Mouse (Mus musculus) cerebellum, adult 11 months (tissue): ENCODE results near the gene Popdc3.
"Not testable (repeated sequence)": the region's sequence is repeated elsewhere in the genome, so short reads cannot be mapped to it uniquely, and the experiment has no call there.

Experiments used
- DNase-seq: peaks from one replicate; pipeline ENCODE4 v3.0.0; 2022

Popdc3 gene

DNA sequence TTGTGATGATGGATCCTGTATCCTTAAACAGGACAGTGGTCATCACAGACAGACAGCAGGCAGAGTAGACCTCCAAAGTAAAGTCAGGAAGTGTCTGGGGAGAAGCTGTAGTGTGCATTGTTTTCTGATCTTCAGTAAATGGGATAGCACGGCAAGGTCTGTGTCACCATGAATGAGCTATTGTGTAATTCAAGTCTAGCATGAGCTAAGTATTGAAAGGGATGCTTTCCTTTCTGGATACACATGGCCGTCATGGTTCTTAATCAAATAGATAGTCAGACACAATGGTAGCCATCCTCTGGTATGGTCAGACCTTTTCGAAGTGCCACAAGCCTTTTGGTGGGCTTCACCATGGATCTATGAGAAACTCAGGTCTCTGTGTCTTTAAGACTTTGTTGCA lies 142.4 kb downstream of the Popdc3 start:
- no peak for DNase-seq

DNA sequence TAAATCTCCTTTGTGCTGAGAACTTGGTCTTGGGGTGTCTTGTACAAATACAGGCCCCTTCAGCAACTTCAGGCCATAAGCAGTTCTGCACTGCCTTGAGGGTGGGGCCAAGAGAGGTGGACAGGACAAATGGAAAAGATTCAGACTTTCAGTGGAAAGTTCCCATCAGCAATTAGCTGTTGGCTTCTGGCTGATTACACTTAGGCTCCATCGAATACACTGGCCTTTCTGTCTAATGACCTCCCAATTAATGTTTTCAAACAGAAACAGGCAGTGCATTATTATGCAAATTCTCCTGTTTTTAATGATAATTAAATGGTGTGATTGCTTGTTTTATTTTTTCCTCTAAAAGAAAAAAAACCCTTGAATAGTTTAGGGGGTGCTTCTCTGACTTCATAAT lies 146.3 kb downstream of the Popdc3 start:
- no peak for DNase-seq

DNA sequence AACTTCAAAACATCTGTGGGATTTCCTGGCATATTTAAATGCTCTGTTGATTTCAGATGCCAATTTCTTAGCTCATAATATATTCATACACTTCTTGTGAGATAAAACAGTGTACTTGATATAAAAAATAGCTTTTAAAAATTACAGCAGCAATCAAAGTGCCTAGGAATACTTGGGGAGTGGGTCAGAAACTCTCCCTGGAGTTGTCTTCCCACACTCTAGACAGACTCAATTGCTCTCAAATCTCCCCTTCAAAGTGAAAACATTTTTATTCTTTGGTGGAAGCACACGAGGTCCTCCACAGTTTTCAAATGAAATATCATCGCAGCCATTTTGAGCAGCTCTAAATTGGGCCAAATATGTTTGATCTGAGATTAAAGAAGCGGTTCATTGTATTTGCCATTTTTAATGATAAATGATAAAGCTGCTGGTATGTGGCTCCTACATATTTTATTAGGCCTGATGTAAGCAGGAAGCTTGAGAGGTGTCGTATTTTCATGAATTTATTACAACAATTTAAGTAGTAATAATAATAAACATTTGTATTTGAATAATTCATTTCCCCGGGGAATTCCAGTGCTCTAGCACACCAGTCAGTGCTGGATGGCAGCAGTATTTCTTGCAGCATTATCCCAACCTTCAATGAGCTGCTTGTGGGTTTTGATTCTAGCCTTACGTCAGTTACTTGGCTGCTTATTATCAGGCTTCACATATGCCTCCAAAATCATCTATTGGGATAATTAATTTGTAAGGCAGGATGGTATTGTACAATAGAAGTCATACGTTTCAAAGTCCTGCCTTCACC lies 150.5 kb downstream of the Popdc3 start:
- DNase-seq, result no peak

DNA sequence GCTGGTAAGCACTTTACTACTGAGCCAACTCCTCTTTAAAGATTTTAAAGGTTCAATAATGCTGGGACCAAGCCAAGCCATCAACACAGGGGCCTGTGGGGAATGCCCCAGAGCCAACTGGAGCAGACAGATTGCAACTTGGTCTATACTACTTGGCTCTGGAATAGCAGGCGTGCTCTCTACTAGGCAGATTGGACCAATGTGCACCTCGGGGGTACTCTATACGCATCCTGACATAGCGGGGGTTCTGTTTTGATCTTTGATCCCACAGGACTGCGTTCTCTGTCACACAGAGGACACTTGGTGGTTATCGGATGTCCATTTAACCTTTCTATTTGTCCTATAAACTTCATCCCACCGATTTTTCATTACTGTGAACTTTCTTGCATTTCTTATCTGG lies 157.0 kb downstream of the Popdc3 start:
- no peak for DNase-seq

DNA sequence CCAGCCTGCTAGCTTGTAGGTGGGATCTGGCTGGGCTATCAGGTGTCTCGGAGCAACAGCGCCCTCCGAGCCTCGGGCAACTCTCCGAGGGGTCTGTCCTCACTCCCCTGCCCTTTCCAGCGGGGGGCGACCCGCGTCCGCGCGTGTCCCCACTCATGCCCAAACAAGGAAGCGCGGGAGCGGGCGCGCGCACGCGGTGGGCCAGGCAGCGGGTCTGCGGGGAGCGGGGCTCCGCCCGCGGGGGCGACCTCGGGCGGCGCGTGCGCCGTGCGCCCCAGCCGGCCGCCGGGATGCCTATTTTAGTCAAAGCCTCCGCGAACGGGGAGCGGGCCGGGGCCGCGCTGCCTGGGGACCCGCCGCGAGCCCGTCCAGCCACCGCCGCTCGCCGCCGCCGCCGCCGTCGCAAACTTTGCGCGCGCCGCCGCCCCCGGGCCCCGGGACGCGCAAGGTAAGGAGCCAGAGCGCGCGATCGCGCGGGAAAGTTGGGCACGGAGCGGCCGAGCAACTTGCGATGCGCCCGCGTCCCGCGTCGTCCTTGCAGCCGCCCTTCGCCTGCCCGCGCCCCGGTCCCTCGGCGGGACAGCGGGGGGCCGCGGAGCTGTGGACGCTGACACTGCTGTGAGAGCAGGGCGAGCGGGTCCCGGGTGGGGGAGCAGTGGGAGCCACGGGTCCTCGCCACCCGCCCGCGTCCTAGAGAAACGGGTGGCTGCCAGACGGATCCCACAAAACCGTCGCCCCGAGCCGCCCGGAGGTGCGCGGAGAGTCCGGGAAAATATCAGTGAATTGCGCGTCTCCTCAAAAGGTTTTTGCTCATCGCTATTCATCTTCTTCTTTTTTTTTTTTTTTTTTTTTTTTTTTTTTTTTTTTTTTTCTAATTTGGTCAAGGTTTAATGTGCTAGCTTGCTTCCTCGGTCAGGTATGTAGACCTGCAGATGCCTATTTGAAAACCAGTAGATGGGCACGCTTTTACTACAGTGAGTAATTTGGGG lies 157.8 kb downstream of the Popdc3 start, which contains the start of gene Bves:
Gene Bves, plus strand, starts transcription at position 339 of the 989 bp plus-strand sequence.
- no peak for DNase-seq

DNA sequence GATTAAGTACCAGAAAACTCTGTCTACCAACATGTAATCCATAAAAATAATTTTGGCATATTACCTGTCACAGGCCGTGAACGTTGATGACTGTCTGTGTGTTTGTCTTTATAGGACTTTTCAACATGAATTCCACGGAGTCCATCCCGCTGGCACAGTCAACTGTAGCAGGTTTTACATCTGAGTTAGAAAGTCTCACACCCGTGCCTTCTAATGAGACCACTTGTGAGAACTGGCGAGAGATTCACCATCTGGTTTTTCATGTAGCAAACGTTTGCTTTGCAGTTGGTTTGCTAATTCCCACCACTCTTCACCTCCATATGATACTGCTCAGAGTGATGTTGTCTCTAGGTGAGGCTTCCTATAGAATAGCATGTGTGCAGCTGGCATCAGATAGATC lies 161.2 kb downstream of the Popdc3 start:
- no peak for DNase-seq

DNA sequence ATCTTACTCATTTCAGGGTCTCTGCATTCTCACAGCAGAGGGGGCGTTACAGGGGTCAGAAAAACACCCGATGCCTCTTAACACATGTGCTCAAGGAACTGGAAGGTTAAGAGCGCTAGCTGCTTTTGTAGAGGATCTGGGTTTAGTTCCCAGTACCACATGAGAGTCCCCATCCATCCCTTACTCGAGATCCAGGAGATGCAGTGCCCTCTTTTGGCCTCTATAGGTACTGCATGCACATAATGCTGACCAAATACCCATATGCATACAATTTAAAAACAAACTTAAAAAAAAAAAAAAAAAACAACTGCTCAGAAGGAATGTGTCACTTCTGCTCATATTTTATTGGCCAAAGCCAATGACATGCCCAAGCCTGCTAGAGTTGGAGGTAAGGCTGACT lies 166.5 kb downstream of the Popdc3 start:
- no peak for DNase-seq

DNA sequence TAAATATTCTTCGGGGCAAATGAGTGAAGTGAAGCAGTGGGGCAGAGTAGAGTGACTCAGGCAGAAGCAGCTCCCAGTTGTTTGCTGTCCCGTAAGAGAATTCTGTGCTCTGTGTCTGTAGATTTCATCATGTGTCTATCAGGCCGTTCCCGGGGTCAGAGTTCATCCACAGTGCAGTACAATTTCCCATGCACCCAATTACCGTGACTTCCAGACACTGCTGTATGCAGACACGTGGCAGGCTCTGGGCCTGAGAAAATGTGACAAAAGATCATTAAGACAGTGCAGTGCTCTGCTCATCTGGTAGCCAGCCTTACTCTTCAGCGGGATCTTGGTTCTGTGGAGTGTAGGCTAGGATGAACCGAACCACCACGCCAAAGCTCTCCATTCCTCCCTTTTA lies 167.3 kb downstream of the Popdc3 start:
- no peak for DNase-seq

DNA sequence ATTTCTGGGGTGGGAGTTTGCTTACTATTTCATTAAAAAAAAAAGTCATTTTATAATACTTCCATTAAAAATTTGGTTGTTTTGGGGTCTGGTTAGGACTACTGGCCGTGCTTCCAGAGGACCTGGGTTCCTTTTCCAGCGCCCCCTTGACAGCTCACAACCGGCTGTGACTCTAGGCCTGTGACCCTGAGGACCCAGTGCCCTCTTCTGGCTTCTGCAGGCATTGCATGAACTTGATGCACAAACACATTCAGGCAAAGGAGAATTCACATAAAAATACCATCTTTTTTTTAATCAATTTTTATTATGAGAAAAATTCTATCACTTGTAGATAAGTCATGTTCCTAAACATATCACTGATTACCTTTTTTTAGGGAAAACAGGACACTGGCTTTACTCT lies 170.2 kb downstream of the Popdc3 start:
- DNase-seq, result not testable (repeated sequence)

DNA sequence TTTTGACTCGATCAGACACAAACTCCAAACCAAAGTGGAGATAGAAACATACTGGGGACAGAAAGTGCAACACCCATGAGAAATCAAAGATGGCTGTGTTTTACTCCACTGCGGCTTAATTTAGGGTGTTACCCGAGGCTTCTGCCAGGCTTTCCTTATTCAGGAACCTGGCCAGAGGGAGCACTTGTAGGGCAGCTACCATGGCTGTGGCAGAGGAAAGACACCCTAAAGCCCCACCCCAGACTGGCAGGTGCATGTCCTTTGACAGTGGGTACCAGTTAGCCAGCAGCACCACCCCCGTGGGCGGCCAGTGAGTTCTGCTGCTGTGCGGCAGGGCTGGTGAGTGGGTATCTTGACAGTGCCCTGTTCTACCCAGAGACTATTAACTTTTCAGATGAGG lies 178.2 kb downstream of the Popdc3 start:
- DNase-seq, result no peak

DNA sequence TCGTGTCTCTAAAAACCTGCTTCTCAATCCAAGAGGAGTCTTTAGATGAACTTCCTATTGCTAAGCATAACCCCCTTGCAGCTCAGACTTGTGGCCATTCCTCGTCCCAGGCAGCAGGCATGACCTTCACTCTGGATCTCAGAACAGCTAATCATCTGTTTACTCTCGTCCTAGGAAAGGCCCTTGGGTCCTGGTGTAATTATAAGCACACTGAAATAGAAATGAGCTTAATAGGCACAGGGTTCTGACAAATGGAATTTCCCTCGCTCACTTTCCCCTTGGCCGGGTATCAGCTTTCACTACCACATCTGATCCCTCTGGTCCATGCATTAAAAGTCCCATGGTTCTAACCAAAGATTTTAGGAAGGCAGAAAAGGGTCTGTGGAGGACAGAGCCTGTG lies 185.5 kb downstream of the Popdc3 start:
- DNase-seq, result no peak

DNA sequence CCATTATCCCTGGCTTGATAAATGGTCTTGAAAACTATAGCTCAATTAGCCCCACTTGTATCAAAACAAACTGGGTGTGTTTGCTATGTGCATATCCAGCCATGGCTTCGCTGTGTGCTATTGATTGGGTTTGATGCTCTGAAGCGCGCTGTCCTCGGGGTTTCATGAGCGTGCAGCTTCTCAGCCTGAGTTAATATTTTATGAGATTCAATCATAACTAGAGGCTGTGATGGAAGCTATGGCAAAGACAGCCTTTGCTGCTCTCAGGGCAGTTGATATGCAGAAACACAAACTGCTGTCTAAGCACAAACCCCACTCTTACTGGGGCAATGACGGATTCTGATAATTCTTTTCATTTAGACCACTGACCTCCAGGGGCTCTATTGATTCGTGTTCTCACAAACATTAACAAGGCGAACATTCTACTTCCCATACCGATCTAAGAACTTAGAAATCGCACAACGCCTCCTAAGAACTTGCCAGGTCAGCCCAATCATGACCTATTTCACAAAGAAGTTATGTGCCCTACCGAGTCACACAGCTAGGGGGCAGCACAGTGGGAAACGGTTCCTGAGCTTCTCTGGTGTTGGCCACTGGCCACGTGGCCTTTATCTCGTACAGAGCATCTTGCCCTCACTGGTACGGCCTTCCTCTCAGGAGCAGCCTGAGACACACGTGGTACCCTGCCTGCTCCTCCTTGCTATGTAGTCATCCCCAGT lies 189.2 kb downstream of the Popdc3 start:
- DNase-seq, result no peak
